Mouse (Mus musculus): ENCODE data around the gene Dnajc22. TPM values are rescaled to one million over a fixed set of nuclear protein-coding genes. Genes with fewer than 3 reads are reported as not detected.
"Not testable (repeated sequence)": the region's sequence is repeated elsewhere in the genome, so short reads cannot be mapped to it uniquely, and the experiment has no call there.

Gene Dnajc22
- polyA plus RNA-seq (2014; fragmentation: Nextera tagmentation; extraction: Ambion mirVana) = 0.14 and 0.36 TPM in 2 replicates

DNA sequence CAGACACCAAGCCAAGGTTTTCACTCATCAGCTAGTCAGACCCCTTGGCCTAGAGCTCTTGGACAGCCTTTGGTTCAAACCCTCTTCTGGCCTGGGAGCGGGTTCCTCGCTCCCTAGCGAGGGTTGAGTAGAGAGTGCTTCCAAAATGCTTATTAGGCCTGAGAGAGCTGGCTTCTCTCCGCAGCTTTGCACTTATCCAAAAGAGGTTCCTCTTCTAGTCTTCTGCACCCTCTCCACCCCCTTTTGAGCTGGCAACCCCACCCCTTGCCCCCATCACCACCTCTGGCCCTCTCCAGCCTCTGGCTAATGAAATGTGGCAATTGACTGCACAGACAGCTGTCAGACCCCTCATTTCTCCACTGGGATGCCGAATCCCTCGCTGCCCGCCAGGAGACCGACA is at the start of gene Dnajc22:
Dnajc22 (plus strand) TSS at position 301 of the 400 bp plus-strand sequence.
- Histone ChIP-seq H3K9ac (ENCODE audit: low read length) (peak within 1 kb of the TSS; percentile 66), H3K36me3 (ENCODE audit: control insufficient read depth, insufficient read depth, low read length) (no peaks in the 10 kb centered on the region), H3K27ac (ENCODE audit: low read depth, low read length) (0 out of 2 replicates have a peak within 1 kb of the TSS, but pooled peaks have one; percentile 39), H3K4me3 (ENCODE audit: low read depth, low read length) (peak within 1 kb of the TSS; percentile 40), H3K27me3 (replicated peaks; ENCODE audit: control insufficient read depth, insufficient read depth, low read length) (peaks cover 62% of the 10 kb centered on the region), H3K4me2 (ENCODE audit: low read length) (peak within 1 kb of the TSS; percentile 86), H3K9me3 (replicated peaks; ENCODE audit: control insufficient read depth, low read length) (no peaks in the 10 kb centered on the region), H3K4me1 (ENCODE audit: control insufficient read depth, insufficient read depth, low read length) (peaks cover 36% of the 10 kb centered on the region)
- ATAC-seq (no peak), DNase-seq (ENCODE audit: low spot score) (no peak)
- 19% methylated on average over 8 of the region's 8 CpGs for WGBS

DNA sequence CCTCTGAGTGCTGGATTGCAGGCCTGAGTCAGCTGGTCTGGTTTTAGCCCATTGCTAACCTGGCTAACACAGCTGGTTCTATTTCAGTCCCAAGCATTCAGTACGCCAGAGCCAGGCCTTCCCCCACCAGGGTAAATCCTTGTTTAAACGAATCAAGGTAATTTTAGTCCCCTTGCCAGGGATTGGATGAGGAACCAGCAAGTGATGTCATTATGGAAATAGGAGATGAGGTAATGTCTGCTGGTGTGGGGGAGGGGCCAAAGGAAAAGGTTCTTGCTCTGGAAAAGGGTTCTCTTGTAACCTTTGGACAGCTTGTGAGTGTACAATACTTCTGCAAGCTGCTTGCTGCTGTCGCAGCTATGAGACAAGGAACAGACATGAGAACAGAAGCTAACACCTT is 48.1 kb upstream of the Dnajc22 start:
- ATAC-seq = no peak
- WGBS = 19% methylated on average over 3 of the region's 3 CpGs
- Histone ChIP-seq H3K36me3 (ENCODE audit: control insufficient read depth, insufficient read depth, low read length) (no peaks in the 10 kb centered on the region), H3K9ac (ENCODE audit: low read length) (no peak overlapping the region), H3K4me2 (ENCODE audit: low read length) (no peak overlapping the region), H3K4me3 (ENCODE audit: low read depth, low read length) (no peak overlapping the region), H3K9me3 (replicated peaks; ENCODE audit: control insufficient read depth, low read length) (no peaks in the 10 kb centered on the region), H3K27me3 (replicated peaks; ENCODE audit: control insufficient read depth, insufficient read depth, low read length) (no peaks in the 10 kb centered on the region), H3K4me1 (ENCODE audit: control insufficient read depth, insufficient read depth, low read length) (peaks cover 4% of the 10 kb centered on the region), H3K27ac (ENCODE audit: low read depth, low read length) (no peak overlapping the region)
- DNase-seq (ENCODE audit: low spot score) = peak; percentile 53

DNA sequence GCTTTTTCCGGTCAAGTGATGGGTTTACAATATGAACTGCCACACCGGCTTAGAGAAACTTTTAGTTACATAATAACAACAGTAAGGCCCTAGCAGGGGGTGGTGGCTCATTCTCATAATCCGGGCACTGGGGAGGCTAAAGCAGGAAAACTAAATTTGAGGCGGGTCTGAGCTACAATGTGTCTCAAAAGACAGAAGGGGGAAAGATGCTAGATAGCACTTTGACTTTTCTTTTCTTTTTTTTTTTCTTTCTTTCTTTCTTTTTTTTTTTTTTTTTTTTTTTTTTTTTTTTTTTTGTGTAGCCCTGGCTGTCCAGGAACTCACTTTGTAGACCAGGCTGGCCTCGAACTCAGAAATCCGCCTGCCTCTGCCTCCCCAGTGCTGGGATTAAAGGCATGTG is 47.2 kb upstream of the Dnajc22 start:
- not testable (repeated sequence) for H3K36me3 ChIP-seq (ENCODE audit: control insufficient read depth, insufficient read depth, low read length); H3K9ac ChIP-seq (ENCODE audit: low read length); H3K9me3 ChIP-seq (replicated peaks; ENCODE audit: control insufficient read depth, low read length); H3K27me3 ChIP-seq (replicated peaks; ENCODE audit: control insufficient read depth, insufficient read depth, low read length); H3K4me3 ChIP-seq (ENCODE audit: low read depth, low read length); H3K27ac ChIP-seq (ENCODE audit: low read depth, low read length); H3K4me2 ChIP-seq (ENCODE audit: low read length); ATAC-seq; H3K4me1 ChIP-seq (ENCODE audit: control insufficient read depth, insufficient read depth, low read length); DNase-seq (ENCODE audit: low spot score)
- 80% methylated on average over 6 of the region's 6 CpGs for WGBS

DNA sequence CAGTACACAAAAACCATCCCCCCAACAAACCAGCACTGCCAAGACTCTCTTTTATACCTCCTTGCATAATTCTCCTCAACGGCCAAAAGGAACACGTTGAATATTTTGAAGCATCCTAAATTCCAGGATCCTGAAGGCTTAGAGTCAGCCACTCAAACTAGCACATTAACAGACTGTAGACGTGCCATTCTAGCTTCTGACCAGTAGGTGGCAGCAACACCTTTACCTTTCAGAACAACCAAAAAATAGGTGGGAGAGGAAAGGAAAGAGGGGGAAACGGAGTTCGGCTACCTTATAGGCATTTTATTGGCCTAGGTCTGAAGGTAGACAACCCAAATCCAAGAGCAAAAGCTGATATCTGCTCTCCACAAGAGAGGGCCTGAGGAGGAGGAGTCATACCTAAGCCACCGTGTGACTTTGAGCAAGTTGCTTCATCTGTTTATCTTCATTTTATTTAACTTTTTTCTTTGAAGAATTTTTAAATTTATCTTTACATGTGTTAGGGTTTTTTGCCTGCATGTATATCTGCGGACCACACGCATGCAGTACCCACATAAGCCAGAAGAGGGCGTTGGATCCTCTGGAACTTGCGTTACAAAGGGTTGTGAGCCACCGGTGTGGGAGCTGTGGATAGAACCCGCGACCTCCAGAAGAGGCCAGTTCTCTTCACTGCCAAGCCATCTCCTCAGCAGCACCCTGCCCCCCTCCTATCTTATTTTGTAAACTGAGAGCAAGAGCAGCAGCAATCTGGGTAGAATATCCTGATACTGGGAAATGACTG is 43.3 kb upstream of the Dnajc22 start:
- Histone ChIP-seq H3K27me3 (replicated peaks; ENCODE audit: control insufficient read depth, insufficient read depth, low read length) (peaks cover 18% of the 10 kb centered on the region), H3K4me1 (ENCODE audit: control insufficient read depth, insufficient read depth, low read length) (peaks cover 5% of the 10 kb centered on the region; the same call in 1 of the 2 replicates), H3K36me3 (ENCODE audit: control insufficient read depth, insufficient read depth, low read length) (no peaks in the 10 kb centered on the region), H3K4me3 (ENCODE audit: low read depth, low read length) (no peak overlapping the region), H3K4me2 (ENCODE audit: low read length) (no peak overlapping the region), H3K9ac (ENCODE audit: low read length) (no peak overlapping the region), H3K9me3 (replicated peaks; ENCODE audit: control insufficient read depth, low read length) (no peaks in the 10 kb centered on the region), H3K27ac (ENCODE audit: low read depth, low read length) (no peak overlapping the region)
- DNase-seq (ENCODE audit: low spot score) (peak; percentile 87), ATAC-seq (0 out of 2 replicates have a peak, but pooled peaks have one; percentile 48)
- WGBS = 31% methylated on average over 13 of the region's 13 CpGs

DNA sequence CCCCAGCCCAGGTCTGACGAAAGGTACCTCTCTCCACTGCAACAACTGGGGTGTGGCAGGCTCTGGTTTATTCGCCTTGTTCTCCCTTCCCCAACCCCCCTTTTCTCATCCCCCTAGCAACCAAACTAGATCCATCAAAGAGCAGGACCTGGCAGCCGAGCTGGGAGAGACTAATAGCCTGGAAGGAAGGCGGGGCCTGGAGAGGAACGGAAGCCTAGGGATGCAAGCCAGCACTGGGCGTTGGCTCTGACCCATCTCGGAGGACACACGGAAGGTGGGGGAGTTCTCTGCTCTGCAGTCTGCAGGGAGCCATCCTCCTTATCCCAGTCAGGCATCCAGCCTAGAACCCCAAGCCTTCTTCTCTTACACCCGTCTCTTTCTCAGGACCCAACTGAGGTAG is 39.6 kb upstream of the Dnajc22 start:
- peaks cover 15% of the 10 kb centered on the region for H3K4me1 ChIP-seq (ENCODE audit: control insufficient read depth, insufficient read depth, low read length)
- no peak overlapping the region for H3K9ac ChIP-seq (ENCODE audit: low read length)
- no peak overlapping the region for H3K4me2 ChIP-seq (ENCODE audit: low read length)
- H3K4me3 ChIP-seq (ENCODE audit: low read depth, low read length) = no peak overlapping the region
- ATAC-seq = no peak; the same call in 1 of the 2 replicates
- H3K9me3 ChIP-seq (replicated peaks; ENCODE audit: control insufficient read depth, low read length) = no peaks in the 10 kb centered on the region
- no peak overlapping the region for H3K27ac ChIP-seq (ENCODE audit: low read depth, low read length)
- WGBS = 3% methylated on average over 9 of the region's 9 CpGs
- H3K36me3 ChIP-seq (ENCODE audit: control insufficient read depth, insufficient read depth, low read length) = no peaks in the 10 kb centered on the region
- peaks cover 55% of the 10 kb centered on the region for H3K27me3 ChIP-seq (replicated peaks; ENCODE audit: control insufficient read depth, insufficient read depth, low read length)
- peak; percentile 61 for DNase-seq (ENCODE audit: low spot score)

DNA sequence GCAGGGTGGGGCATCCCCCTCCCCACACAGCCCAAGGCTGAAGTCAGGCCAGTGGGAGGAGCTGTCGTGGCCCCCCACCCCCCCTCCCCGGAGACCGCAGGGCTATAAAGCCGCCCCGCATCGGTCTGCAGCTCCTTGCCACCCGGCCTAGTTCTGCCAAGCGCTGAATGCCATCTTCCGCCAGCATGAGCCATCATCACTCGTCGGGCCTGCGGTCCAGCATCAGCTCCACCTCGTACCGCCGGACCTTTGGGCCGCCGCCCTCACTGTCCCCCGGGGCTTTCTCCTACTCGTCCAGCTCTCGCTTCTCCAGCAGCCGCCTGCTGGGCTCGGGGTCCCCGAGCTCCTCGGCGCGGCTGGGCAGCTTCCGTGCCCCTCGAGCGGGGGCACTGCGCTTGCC is 37.9 kb upstream of the Dnajc22 start, which contains the start of gene Prph:
Prph (plus strand) TSS at position 135 of the 400 bp plus-strand sequence.
- WGBS = 3% methylated on average over 29 of the region's 30 CpGs
- Histone ChIP-seq H3K36me3 (ENCODE audit: control insufficient read depth, insufficient read depth, low read length) (no peaks in the 10 kb centered on the region), H3K9ac (ENCODE audit: low read length) (peak within 1 kb of the TSS; percentile 40), H3K4me3 (ENCODE audit: low read depth, low read length) (peak within 1 kb of the TSS; percentile 30), H3K27ac (ENCODE audit: low read depth, low read length) (no peak within 1 kb of the TSS), H3K4me1 (ENCODE audit: control insufficient read depth, insufficient read depth, low read length) (peaks cover 15% of the 10 kb centered on the region), H3K4me2 (ENCODE audit: low read length) (peak within 1 kb of the TSS; percentile 65), H3K27me3 (replicated peaks; ENCODE audit: control insufficient read depth, insufficient read depth, low read length) (peaks cover 60% of the 10 kb centered on the region), H3K9me3 (replicated peaks; ENCODE audit: control insufficient read depth, low read length) (no peaks in the 10 kb centered on the region)
- no peak for DNase-seq (ENCODE audit: low spot score)
- no peak for ATAC-seq

DNA sequence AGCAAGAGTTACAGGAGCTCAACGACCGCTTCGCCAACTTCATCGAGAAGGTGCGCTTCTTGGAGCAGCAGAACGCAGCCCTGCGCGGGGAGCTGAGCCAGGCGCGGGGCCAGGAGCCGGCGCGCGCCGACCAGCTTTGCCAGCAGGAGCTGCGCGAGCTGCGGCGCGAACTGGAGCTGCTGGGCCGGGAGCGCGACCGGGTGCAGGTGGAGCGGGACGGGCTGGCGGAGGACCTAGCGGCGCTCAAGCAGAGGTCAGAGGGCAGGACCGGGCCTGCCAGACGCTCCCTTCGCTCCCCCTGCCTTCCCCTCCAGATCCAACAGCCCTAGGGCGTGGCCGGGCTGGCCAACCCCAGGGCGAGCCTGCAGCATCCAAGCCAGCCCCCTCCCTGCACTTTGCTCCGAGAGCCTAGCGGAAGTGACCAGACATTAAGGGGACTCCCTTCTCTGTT is 37.4 kb upstream of the Dnajc22 start:
- Histone ChIP-seq H3K27ac (ENCODE audit: low read depth, low read length) (no peak overlapping the region), H3K27me3 (replicated peaks; ENCODE audit: control insufficient read depth, insufficient read depth, low read length) (peaks cover 60% of the 10 kb centered on the region), H3K4me1 (ENCODE audit: control insufficient read depth, insufficient read depth, low read length) (peaks cover 15% of the 10 kb centered on the region), H3K4me3 (ENCODE audit: low read depth, low read length) (peak overlapping the region; percentile 30), H3K36me3 (ENCODE audit: control insufficient read depth, insufficient read depth, low read length) (no peaks in the 10 kb centered on the region), H3K4me2 (ENCODE audit: low read length) (peak overlapping the region; percentile 65), H3K9me3 (replicated peaks; ENCODE audit: control insufficient read depth, low read length) (no peaks in the 10 kb centered on the region), H3K9ac (ENCODE audit: low read length) (peak overlapping the region; percentile 40)
- peak; percentile 70 for ATAC-seq
- peak; percentile 74 for DNase-seq (ENCODE audit: low spot score)
- WGBS = under 1% methylated on average over 37 of the region's 37 CpGs

DNA sequence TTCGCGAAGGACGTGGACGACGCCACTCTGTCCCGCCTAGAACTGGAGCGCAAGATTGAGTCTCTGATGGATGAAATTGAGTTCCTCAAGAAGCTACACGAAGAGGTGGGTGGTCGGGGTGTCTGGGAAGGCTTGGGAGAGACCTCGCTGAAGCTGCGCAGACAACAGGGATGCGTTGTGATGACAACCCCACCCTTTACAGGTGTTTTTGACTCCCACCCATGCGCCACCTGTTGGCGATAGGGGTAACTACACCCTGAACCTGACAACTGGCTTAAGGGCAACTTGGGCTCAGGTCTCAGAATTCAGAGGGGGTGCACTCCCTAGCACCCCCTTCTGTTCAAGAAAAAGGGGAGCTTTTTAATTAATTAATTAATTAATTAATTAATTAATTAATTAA is 36.6 kb upstream of the Dnajc22 start:
- H3K4me1 ChIP-seq (ENCODE audit: control insufficient read depth, insufficient read depth, low read length) = peaks cover 15% of the 10 kb centered on the region
- DNase-seq (ENCODE audit: low spot score) = peak; percentile 46
- H3K27ac ChIP-seq (ENCODE audit: low read depth, low read length) = no peak overlapping the region
- peak overlapping the region; percentile 65 for H3K4me2 ChIP-seq (ENCODE audit: low read length)
- peak overlapping the region; percentile 30; the same call in 1 of the 2 replicates for H3K4me3 ChIP-seq (ENCODE audit: low read depth, low read length)
- no peak overlapping the region for H3K9ac ChIP-seq (ENCODE audit: low read length)
- H3K27me3 ChIP-seq (replicated peaks; ENCODE audit: control insufficient read depth, insufficient read depth, low read length) = peaks cover 60% of the 10 kb centered on the region
- ATAC-seq = no peak
- no peaks in the 10 kb centered on the region for H3K36me3 ChIP-seq (ENCODE audit: control insufficient read depth, insufficient read depth, low read length)
- 3% methylated on average over 14 of the region's 14 CpGs for WGBS
- no peaks in the 10 kb centered on the region for H3K9me3 ChIP-seq (replicated peaks; ENCODE audit: control insufficient read depth, low read length)

DNA sequence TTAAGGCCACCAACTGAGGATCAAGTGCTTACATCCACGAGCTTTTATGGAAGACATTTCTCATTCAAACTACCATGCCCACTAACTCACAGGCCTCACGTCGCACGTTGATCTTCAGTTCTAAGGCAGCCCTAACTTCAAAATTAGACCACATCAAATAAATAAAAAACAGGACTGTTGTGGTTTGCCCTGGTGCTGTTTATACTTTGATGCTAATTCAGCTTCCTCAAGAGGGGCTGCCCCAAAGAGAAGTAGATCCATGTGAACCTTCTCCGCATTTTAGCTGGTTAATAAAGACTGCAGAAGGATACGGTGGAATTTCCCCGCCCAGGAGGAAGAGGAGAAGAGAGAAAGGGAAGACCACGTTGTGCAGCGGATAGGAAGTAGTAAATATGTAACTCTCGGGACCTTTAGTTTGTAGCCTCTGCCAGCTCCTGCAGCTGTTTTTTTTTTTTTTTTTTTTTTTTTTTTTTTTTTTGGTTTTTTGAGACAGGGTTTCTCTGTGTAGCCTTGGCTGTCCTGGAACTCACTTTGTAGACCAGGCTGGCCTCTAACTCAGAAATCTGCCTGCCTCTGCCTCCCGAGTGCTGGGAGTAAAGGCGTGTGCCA is 27.3 kb upstream of the Dnajc22 start:
- H3K36me3 ChIP-seq (ENCODE audit: control insufficient read depth, insufficient read depth, low read length) = no peaks in the 10 kb centered on the region
- no peak for DNase-seq (ENCODE audit: low spot score)
- H3K4me3 ChIP-seq (ENCODE audit: low read depth, low read length) = no peak overlapping the region
- H3K9me3 ChIP-seq (replicated peaks; ENCODE audit: control insufficient read depth, low read length) = no peaks in the 10 kb centered on the region
- H3K27me3 ChIP-seq (replicated peaks; ENCODE audit: control insufficient read depth, insufficient read depth, low read length) = no peaks in the 10 kb centered on the region
- H3K9ac ChIP-seq (ENCODE audit: low read length) = no peak overlapping the region
- 86% methylated on average over 12 of the region's 12 CpGs for whole genome bisulfite sequencing
- no peak overlapping the region for H3K27ac ChIP-seq (ENCODE audit: low read depth, low read length)
- ATAC-seq = no peak
- H3K4me2 ChIP-seq (ENCODE audit: low read length) = no peak overlapping the region
- H3K4me1 ChIP-seq (ENCODE audit: control insufficient read depth, insufficient read depth, low read length) = no peaks in the 10 kb centered on the region

Data from forebrain, embryonic 14.5 days (tissue).